Mouse (Mus musculus) macrophage (primary cell): ENCODE data around the gene Psmb7. TPM values are rescaled to one million over a fixed set of nuclear protein-coding genes. Genes with fewer than 3 reads are reported as not detected.

Experiments used
- H3K27ac ChIP-seq: fragments of 350-480 bp; formaldehyde crosslinking; 2 replicates; pipeline ENCODE4 v1.9.0; 2021
- H3K36me3 ChIP-seq: fragments of 350-480 bp; formaldehyde crosslinking; 2 replicates; pipeline ENCODE4 v1.9.0; 2021; ENCODE audit errors: inconsistent target
- H3K4me3 ChIP-seq: fragments of 350-480 bp; formaldehyde crosslinking; 2 replicates; pipeline ENCODE4 v1.9.0; 2021; ENCODE audit errors: inconsistent target
- H3K79me2 ChIP-seq: fragments of 350-480 bp; formaldehyde crosslinking; 2 replicates; pipeline ENCODE4 v1.9.0; 2021; ENCODE audit errors: inconsistent target
- WGBS: methylation state at CpG from one replicate; pipeline ENCODE4 v1.1.7; 2026; ENCODE audit warnings: inconsistent platforms; ENCODE audit not compliant: missing documents; 5-methylcytosine and 5-hydroxymethylcytosine counted together
- polyA plus RNA-seq: library from polyadenylated mRNA; stranded (reverse); fragments of 250-400 nt; gene quantifications from 3 replicates; pipeline ENCODE4 v1.2.4, GENCODE M21; 2018; ENCODE audit warnings: inconsistent platforms

Gene Psmb7
- polyA plus RNA-seq, 1 experiment from 2014 or later, result 113 TPM

- peaks cover 35% of the 10 kb centered on the region for H3K36me3 ChIP-seq
- H3K4me3 ChIP-seq, result no peak overlapping the region
- WGBS, result 72% methylated on average over 6 of the region's 6 CpGs
- H3K27ac ChIP-seq, result no peak overlapping the region
- peaks cover 39% of the 10 kb centered on the region; the same call in 1 of the 2 replicates for H3K79me2 ChIP-seq
These were observed 52.0 kb downstream of the Psmb7 start for GRCm38 (mm10) chr2:38591751-38592459.

GRCm38 (mm10) chr2:38586733-38587132, 57.2 kb downstream of the Psmb7 start:
- 98% methylated on average over 6 of the region's 6 CpGs for WGBS
- Histone ChIP-seq H3K27ac (no peak overlapping the region), H3K79me2 (no peaks in the 10 kb centered on the region; the same call in 1 of the 2 replicates), H3K4me3 (no peak overlapping the region), H3K36me3 (peaks cover 60% of the 10 kb centered on the region)

DNA sequence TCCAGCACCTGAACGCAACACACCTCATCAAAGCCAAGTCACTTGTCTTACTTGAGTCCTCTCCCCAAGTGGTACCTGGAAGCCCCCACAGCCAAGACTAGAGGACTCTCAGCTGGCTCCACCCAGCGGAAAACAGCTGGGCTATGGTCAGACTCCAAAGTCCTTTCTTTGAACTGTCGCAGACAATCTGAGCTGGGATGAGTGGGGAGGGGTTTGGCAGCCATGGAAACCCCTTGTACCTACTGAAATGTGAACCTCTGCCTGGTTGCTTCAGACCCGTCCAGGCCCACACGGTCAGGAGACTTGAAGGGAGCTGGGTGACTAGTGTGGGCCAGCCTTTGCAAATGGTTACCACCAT, 58.5 kb downstream of the Psmb7 start:
- WGBS, result 95% methylated on average over 5 of the region's 5 CpGs
- H3K36me3 ChIP-seq, result peaks cover 57% of the 10 kb centered on the region
- H3K27ac ChIP-seq, result no peak overlapping the region
- H3K4me3 ChIP-seq, result no peak overlapping the region
- H3K79me2 ChIP-seq, result no peaks in the 10 kb centered on the region

DNA sequence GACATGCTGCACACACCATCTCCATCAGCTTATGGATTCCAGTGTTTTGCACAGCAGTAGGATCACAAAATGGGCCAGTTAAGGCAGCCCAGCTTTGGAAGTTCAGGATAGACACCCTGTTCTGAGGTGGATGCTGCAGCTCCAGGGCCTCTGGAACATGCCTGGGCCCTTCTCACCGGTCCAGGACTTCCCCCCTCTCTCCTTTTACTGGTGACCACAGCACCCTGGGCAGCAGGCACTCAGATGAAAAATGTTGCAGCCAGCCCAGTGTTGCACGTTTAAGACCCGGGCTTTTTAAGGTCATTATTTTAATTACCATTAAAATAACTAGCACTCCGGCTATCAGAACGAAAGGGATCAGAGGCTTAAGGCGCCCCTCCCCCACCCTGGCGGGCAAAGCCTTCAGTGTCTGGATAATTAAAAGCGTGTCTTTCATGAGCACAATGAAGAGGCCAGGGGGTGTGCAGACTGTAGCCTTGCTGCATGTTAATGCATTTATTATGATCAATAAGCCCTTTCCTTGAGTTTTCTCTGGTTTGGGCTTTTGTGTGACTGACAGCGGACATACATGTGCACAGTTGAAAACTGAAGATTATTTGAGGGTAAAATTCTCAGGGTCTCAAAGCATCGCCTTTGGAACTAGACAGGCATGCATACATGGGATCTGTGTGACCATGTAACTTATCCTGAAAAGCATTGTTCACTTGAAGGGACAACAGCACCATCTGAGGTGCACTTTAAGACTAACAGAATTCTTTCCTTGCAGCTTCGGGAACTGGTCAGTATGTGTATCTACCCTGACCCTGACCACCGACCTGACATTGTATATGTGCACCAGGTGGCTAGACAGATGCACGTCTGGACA, 59.1 kb downstream of the Psmb7 start:
- 93% methylated on average over 13 of the region's 13 CpGs for WGBS
- no peak overlapping the region for H3K4me3 ChIP-seq
- H3K36me3 ChIP-seq, result peaks cover 51% of the 10 kb centered on the region
- no peak overlapping the region for H3K27ac ChIP-seq
- no peaks in the 10 kb centered on the region for H3K79me2 ChIP-seq

GRCm38 (mm10) chr2:38583982-38584381, 59.9 kb downstream of the Psmb7 start:
- 94% methylated on average over 2 of the region's 2 CpGs for WGBS

DNA sequence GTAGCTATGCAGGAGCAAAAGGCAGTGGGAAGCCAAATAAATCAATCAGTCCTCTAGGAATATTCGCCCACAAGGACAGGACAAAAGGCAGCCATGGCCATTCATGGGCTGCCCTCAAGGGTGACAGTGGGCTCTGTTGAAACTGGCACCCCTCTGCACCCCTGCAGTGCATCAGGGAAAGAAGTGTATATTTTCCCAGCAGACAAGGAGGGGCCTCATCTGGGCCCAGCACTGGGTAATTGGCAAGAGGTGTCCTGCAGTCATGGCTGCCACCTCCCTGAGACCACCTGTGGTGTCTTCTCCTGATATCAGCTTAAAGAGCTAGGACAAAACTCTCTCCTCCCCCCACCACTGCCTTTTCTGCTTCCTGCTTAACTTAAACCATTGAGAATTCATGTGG, 64.4 kb downstream of the Psmb7 start:
- no peaks in the 10 kb centered on the region for H3K79me2 ChIP-seq
- no peak overlapping the region for H3K27ac ChIP-seq
- no peak overlapping the region for H3K4me3 ChIP-seq
- peaks cover 24% of the 10 kb centered on the region; the same call in 1 of the 2 replicates for H3K36me3 ChIP-seq
- 100% methylated on average over 1 of the region's 1 CpGs for WGBS

More at GRCm38 (mm10) chr2:38583982-38584381, 59.9 kb downstream of the Psmb7 start:
- H3K79me2 ChIP-seq, result no peaks in the 10 kb centered on the region
- H3K4me3 ChIP-seq, result no peak overlapping the region
- H3K36me3 ChIP-seq, result peaks cover 50% of the 10 kb centered on the region
- no peak overlapping the region for H3K27ac ChIP-seq

DNA sequence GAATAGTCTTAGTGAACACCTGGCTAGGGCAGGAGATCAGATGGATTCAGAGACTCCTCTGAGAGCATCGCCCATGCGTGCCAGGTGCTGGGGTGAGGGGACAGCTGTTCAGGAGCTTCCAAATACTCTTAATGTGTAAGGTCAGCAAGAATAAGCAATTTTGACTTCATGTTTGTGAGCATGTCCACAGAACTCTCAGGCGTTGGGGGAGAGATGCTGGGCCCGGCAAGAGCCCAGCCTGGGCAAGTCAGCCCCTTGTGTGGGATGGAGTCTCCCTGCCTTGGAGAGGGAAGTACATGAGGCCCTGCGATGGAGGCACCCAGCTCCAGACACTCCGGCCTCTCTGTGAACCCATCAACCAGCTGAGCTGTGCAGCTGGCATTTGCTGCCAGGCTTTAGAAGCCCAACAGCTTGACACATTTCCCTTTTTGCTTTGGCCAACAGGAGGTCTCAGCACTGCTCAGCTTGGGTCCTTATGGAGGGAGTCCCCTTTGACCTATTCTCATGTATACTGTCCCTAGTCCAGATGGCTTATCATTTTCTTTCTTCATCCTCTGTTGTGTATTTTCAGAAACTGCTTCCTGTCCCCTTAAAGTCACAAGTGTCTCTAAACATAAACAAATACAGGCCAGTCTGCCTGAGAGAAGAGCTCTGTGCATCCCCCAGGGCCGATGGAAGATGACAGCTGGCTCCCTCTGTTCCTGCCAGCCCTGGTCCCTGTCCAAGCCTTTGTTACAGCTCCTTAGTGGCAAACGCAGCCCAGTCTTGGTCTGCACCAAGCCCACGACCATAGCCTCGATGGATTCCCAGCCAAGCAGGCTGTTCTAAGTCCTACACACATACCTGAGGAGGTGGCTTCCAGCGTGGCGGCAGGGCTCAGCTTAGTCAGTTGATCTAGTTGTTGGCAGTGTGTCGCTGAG, 65.0 kb downstream of the Psmb7 start:
- no peak overlapping the region for H3K4me3 ChIP-seq
- no peaks in the 10 kb centered on the region for H3K79me2 ChIP-seq
- peaks cover 18% of the 10 kb centered on the region; the same call in 1 of the 2 replicates for H3K36me3 ChIP-seq
- H3K27ac ChIP-seq, result no peak overlapping the region
- 94% methylated on average over 13 of the region's 13 CpGs for WGBS

DNA sequence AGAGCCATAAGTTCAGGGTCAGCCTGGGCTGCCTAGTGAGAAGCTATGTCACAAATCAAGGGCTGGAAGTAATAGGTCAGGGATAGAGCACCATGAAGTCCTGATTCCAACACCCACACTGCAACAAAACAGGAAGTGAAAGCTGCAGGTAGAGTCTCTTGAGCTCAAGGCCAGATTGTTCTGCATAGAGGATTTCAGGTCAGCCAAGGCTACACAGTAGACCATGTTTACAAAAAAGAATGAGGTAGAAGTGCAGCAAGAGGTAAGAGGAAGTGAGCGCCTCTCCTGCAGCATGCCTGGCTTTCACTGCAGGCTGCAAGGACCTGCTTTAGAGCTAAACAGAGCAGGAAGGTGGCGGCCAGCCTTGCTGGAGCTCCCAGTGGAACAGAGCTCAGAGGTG, 69.2 kb downstream of the Psmb7 start:
- 80% methylated on average over 2 of the region's 2 CpGs for WGBS
- Histone ChIP-seq H3K4me3 (no peak overlapping the region), H3K79me2 (no peaks in the 10 kb centered on the region), H3K36me3 (peaks cover 32% of the 10 kb centered on the region; the same call in 1 of the 2 replicates), H3K27ac (no peak overlapping the region)

DNA sequence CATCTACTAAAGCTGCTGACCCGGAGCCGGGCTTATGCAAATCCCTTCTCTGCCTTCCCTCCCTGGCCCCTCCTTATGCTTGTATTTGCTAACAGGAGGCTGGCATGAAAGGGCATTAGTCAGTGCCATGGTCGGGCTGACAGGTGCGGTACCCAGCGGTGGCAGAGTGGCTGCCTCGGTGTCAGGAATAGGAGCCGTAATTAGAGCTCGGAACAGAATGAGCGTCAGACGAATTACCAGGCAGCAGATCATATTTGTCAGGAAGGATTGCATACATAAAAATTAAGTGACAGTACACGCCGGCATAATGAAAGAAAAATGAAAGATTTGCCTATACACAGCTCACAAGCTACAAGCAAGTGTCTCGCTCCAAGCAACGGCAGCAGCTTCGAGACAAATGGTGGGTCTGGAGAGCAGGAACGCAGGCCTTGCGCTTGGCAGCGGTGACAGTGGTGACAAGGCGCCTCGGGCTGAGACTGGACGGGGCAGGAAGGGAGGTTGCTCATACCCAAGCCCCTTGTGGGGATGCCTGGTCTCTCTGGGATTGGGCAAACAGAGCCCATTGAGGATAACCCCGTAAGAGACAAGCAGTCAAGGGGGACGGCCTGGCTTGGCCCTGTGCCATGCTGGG, 71.8 kb downstream of the Psmb7 start:
- 93% methylated on average over 23 of the region's 23 CpGs for WGBS
- Histone ChIP-seq H3K27ac (no peak overlapping the region), H3K4me3 (no peak overlapping the region), H3K36me3 (peaks cover 43% of the 10 kb centered on the region; the same call in 1 of the 2 replicates), H3K79me2 (no peaks in the 10 kb centered on the region)

DNA sequence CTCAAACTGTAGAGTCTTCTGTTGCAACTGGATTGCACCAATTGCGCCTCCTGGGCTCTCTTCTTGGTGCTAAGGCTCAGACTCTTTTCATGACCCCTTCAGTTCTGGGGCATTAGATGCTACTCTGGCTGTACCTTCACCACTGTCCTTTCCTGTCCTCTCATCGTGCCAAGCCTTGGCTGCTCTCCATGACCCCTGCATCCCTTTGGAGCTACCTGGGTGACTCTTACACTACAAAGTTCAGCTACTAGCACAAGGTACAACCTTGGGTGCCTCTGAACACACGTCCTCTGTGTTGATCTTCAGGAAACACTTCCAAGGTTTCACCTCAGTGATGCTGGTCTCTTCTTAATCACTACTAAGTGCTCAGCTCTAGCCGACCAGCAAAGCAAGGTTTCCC, 81.3 kb downstream of the Psmb7 start:
- WGBS, result 92% methylated on average over 4 of the region's 4 CpGs
- Histone ChIP-seq H3K27ac (no peak overlapping the region), H3K36me3 (peaks cover 29% of the 10 kb centered on the region; the same call in 1 of the 2 replicates), H3K79me2 (no peaks in the 10 kb centered on the region; the same call in 1 of the 2 replicates), H3K4me3 (no peak overlapping the region)

DNA sequence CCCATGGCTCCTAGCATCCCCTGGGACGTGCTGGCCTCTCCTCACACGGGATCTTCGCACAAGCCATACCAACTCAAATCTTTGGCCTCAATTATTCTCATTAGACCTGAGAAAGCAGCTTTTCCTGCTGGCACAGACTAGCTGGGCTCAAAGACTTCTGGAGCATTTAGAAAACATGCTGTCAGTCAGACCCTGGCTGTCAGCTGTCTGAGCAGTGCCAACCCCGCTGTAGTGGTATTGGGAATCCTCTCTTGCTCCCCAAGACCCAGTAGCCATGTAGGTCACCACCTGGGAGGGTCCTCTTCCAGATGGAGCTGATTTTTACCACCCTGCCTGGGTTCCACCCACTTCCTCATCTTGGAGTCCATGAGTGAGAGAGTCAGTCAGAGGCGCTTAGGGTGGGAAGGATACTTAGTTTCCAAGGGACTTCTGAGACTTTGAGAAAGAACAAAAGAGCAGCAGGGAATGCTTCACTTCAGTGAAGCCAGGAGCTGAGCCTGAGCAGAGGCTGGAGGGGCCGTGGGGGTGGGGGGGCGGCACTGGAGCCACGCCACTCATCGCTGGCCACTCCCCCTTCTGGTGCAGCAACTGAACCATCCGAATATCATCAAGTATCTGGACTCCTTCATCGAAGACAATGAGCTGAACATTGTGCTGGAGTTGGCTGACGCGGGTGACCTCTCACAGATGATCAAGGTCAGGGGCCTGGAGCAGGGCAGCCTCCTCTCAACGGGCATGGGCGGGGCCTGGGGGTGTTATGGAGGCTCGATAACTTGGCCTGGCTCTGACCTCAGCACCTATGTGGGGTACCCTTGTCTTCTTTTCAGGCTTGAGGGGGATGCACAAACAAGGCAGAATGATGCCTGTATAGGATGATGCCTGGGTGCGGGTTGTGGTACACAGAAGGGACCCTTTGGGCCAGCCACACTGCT, 83.3 kb downstream of the Psmb7 start:
- WGBS, result 92% methylated on average over 17 of the region's 17 CpGs
- Histone ChIP-seq H3K4me3 (no peak overlapping the region), H3K79me2 (peaks cover 11% of the 10 kb centered on the region)

DNA sequence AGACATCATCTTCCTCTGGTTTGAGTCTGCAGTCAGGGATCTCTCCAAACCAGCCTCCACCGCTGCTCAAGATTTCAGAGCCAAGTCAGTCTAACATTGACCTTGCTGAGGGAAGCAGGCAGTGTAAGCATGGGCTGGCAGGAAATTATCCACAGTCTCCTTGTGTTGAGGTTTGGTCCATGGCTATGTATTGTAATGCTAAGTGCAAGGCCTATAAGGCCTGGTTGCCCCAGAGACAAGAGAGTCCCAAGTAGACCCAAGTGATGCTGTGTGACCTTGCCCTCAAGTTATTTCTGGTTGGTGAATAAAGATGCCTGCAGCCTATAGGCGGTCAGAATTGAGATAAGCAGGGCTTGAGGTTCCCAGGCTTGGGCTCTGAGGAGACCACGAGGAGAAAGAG, 87.2 kb downstream of the Psmb7 start:
- Histone ChIP-seq H3K27ac (no peak overlapping the region), H3K4me3 (no peak overlapping the region), H3K36me3 (peaks cover 14% of the 10 kb centered on the region; the same call in 1 of the 2 replicates), H3K79me2 (peaks cover 45% of the 10 kb centered on the region)
- 97% methylated on average over 3 of the region's 3 CpGs for WGBS

More for the DNA sequence above, 83.3 kb downstream of the Psmb7 start:
- peaks cover 21% of the 10 kb centered on the region; the same call in 1 of the 2 replicates for H3K36me3 ChIP-seq
- no peak overlapping the region for H3K27ac ChIP-seq

GRCm38 (mm10) chr2:38555659-38556058, 88.2 kb downstream of the Psmb7 start:
- WGBS, result 93% methylated on average over 4 of the region's 4 CpGs
- Histone ChIP-seq H3K79me2 (peaks cover 56% of the 10 kb centered on the region), H3K27ac (no peak overlapping the region), H3K36me3 (peaks cover 21% of the 10 kb centered on the region; the same call in 1 of the 2 replicates), H3K4me3 (no peak overlapping the region)
